Mouse (Mus musculus) cerebellum, adult 2 months (tissue): ENCODE measurements around the gene Slc4a1ap. TPM values are rescaled to one million over a fixed set of nuclear protein-coding genes. Genes with fewer than 3 reads are reported as not detected.
"Not testable (repeated sequence)": the region's sequence is repeated elsewhere in the genome, so short reads cannot be mapped to it uniquely, and the experiment has no call there.

Experiments
- DNase-seq, 2 experiments: peaks; one replicate each; pipeline ENCODE4 v3.0.0; 2021
- H3K27ac ChIP-seq: fragments of 200-500 bp; 2 replicates; pipeline ENCODE4 v1.5.1; 2012; ENCODE audit warnings: low read length, control low read depth, inconsistent platforms; ENCODE audit not compliant: insufficient read depth
- H3K27me3 ChIP-seq: fragments of 200-500 bp; 2 replicates; pipeline ENCODE4 v1.6.1; 2012; ENCODE audit warnings: inconsistent platforms, mild to moderate bottlenecking, low read length, moderate library complexity; ENCODE audit not compliant: control insufficient read depth, insufficient read depth
- H3K4me1 ChIP-seq: fragments of 200-500 bp; 2 replicates; pipeline ENCODE4 v1.6.1; 2011; ENCODE audit warnings: low read length; ENCODE audit not compliant: control insufficient read depth, insufficient read depth
- H3K4me3 ChIP-seq: fragments of 200-500 bp; replicated peaks from 2 replicates; pipeline ENCODE3; 2011; ENCODE audit warnings: mild to moderate bottlenecking, low read depth, low read length, control low read depth; ENCODE audit not compliant: insufficient read depth
- CTCF ChIP-seq: fragments of 200-500 bp; IDR thresholded peaks from 2 replicates; pipeline ENCODE4 v1.5.1; 2011; ENCODE audit warnings: low read depth, mild to moderate bottlenecking, control low read depth, low read length, moderate library complexity, borderline replicate concordance; ENCODE audit not compliant: insufficient read depth
- POLR2A ChIP-seq: fragments of 200-500 bp; IDR thresholded peaks from 2 replicates; pipeline ENCODE4 v1.6.1; 2011; ENCODE audit warnings: low read length, control low read depth, borderline replicate concordance; ENCODE audit not compliant: insufficient read depth
- WGBS: fragments of 180-500 bp; shearing (Covaris S2); methylation state at CpG from one replicate; pipeline ENCODE4 v1.1.7; 2018; 5-methylcytosine and 5-hydroxymethylcytosine counted together
- polyA plus RNA-seq: library from polyadenylated mRNA; depleted of rRNA; stranded (reverse); fragments of >200 nt; gene quantifications from 2 replicates; pipeline ENCODE4 v1.2.3, GENCODE M21; 2012

Gene Slc4a1ap
- polyA plus RNA-seq, 1 experiment, result 26.3 TPM

DNA sequence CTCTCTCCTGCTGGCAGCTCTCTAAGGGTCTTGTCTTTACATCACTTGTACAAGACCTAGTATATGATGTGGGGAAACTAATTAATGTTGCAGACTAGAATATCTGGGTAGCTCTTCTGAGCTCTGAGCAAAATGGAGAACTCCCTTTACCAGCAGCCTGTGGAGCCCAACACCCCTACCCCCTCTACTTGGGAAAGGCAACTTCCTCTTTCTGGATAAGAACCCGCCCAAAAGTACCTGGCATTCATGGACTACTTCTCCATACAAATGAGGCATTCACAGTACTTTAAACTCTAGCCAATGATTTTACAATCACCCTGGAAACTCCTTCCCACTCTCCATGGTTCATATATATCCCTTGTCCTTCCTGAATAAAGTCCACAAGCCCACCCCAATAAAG, 14.3 kb upstream of the Slc4a1ap start:
- no peaks in the 10 kb centered on the region for H3K4me1 ChIP-seq
- DNase-seq, result no peak
- no peak overlapping the region for H3K27ac ChIP-seq
- no peak overlapping the region for H3K4me3 ChIP-seq
- WGBS, result 97% methylated on average over 1 of the region's 1 CpGs
- TF ChIP-seq CTCF, result no peak
- no peak for TF ChIP-seq POLR2A
- H3K27me3 ChIP-seq, result no peaks in the 10 kb centered on the region

GRCm38 (mm10) chr5:31520556-31520955, 6.2 kb upstream of the Slc4a1ap start:
- TF ChIP-seq CTCF (no peak), POLR2A (no peak)
- Histone ChIP-seq H3K4me3 (no peak overlapping the region), H3K27ac (no peak overlapping the region), H3K27me3 (no peaks in the 10 kb centered on the region), H3K4me1 (peaks cover under 1% of the 10 kb centered on the region; the same call in 1 of the 2 replicates)
- DNase-seq, result no peak
- 95% methylated on average over 6 of the region's 6 CpGs for WGBS

DNA sequence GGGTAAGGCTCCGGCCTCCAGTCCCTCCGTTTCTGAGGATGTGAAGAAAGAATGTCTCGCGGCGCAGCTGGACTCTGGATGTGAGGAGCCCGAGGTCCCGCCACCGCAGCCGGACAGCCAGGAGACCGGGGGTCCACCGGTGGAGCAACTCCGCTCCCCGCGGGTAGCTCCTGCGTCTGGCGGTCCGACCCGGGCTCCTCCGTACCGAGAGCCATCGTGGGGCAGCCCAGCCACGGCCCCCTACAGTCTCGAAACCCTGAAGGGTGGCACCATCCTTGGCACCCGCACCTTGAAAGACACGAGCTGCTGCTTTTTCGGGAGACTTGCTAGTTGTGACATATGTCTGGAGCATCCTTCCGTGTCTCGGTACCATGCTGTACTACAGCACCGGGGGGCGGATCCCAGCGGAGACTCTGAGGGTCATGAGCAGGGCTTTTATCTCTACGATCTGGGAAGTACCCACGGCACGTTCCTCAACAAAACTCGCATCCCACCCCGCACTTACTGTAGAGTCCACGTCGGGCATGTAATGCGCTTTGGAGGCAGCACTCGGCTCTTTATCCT, 404 bp downstream of the Slc4a1ap start:
- Histone ChIP-seq H3K4me3 (peak overlapping the region; percentile 91), H3K27me3 (no peaks in the 10 kb centered on the region), H3K4me1 (peaks cover 3% of the 10 kb centered on the region; the same call in 1 of the 2 replicates), H3K27ac (no peak overlapping the region)
- no peak for DNase-seq
- TF ChIP-seq CTCF (no peak), POLR2A (no peak)
- 2% methylated on average over 40 of the region's 40 CpGs for WGBS

GRCm38 (mm10) chr5:31527707-31528106, 912 bp downstream of the Slc4a1ap start, which contains the start of gene Supt7l:
Gene Supt7l, minus strand, starts transcription at chr5:31527807.
- Histone ChIP-seq H3K4me3 (peak within 1 kb of the TSS; percentile 91), H3K27ac (peak within 1 kb of the TSS; percentile 75; the same call in 1 of the 2 replicates)
- 79% methylated on average over 11 of the region's 11 CpGs for WGBS
- not testable (repeated sequence) for H3K4me1 ChIP-seq, DNase-seq, H3K27me3 ChIP-seq

- TF ChIP-seq POLR2A (no peak), CTCF (no peak)
- Histone ChIP-seq H3K27ac (no peak overlapping the region), H3K4me3 (no peak overlapping the region), H3K4me1 (peaks cover 3% of the 10 kb centered on the region; the same call in 1 of the 2 replicates), H3K27me3 (no peaks in the 10 kb centered on the region)
- no peak for DNase-seq
- 36% methylated on average over 2 of the region's 2 CpGs for WGBS
Measured at GRCm38 (mm10) chr5:31528560-31528959, 1.8 kb downstream of the Slc4a1ap start.

DNA sequence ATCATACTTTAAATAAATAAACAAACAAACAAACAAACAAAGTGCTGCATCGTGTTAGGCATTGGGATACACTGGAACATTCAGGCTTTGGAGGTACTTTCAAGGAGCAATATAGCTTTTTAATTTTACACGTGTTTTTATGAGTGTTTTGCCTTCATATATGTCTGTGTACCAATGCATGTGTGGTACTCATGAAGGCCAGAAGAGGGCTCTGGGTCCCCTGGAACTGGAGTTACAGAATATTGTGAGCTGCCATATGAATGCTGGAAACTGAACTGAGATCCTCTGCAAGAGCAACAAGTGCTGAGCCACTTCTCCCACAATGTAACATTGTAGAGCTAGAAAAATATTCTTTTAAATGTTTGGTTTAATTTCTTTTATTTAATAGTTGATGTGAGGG, 8.4 kb downstream of the Slc4a1ap start:
- 91% methylated on average over 2 of the region's 2 CpGs for WGBS
- no peak for DNase-seq
- Histone ChIP-seq H3K4me1 (no peaks in the 10 kb centered on the region), H3K4me3 (no peak overlapping the region), H3K27me3 (no peaks in the 10 kb centered on the region), H3K27ac (no peak overlapping the region)
- no peak for TF ChIP-seq POLR2A
- no peak for TF ChIP-seq CTCF

DNA sequence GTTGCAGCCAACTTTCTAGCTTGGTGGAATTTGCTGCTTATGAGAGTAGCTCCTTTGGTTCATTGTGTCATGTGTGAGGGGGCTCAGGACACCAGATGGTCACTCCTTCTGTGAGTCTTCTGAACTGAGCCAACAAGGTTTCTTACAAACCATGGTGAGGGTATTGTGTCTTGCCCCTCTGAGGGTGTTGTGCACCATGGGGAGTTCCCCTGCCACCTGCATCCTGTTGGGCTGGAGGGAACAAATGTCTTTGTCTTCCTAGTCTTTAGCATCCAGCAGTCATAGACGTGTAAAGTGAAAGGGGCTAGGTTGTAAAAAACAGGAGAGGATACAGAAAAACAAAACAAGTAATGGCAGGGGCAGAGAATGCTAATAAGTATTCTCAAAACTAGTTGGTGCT, 32.6 kb downstream of the Slc4a1ap start:
- no peaks in the 10 kb centered on the region for H3K4me1 ChIP-seq
- TF ChIP-seq POLR2A (no peak), CTCF (no peak)
- H3K4me3 ChIP-seq, result no peak overlapping the region
- no peak for DNase-seq
- no peaks in the 10 kb centered on the region for H3K27me3 ChIP-seq
- no peak overlapping the region for H3K27ac ChIP-seq
- WGBS, result 12% methylated on average over 1 of the region's 1 CpGs

DNA sequence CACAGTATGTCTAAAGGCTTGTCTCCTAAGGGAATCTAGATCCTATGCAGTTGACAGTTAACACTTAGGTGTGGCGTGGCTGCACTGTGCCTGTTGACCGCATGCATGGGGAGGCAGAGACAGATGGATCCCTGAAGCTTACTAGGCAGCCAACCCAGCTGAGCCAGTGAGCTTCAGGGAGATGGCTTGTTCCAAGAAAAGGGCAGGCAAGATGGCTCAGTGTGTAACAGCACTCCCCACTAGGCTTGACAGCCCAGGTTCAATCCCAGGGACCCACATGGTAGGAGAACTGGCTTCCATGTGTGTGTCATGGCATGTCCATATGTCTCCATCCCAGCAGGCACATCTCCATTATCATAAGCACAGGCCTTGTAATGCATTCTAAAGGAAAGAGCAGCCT, 33.6 kb downstream of the Slc4a1ap start:
- 64% methylated on average over 2 of the region's 2 CpGs for WGBS
- no peak for DNase-seq
- no peak overlapping the region for H3K27ac ChIP-seq
- no peaks in the 10 kb centered on the region for H3K4me1 ChIP-seq
- H3K27me3 ChIP-seq, result no peaks in the 10 kb centered on the region
- no peak for TF ChIP-seq CTCF
- no peak for TF ChIP-seq POLR2A
- no peak overlapping the region for H3K4me3 ChIP-seq
